Mouse (Mus musculus) cerebellum, adult 11-12 months (tissue): ENCODE measurements at regions not wholly inside any gene's neighbourhood (a gene's known extent, or its start where the extent isn't known, plus 50 kb on each side); places are given as distances from the start of the nearest gene placed in this dataset.
"Not testable (repeated sequence)": the region's sequence is repeated elsewhere in the genome, so short reads cannot be mapped to it uniquely, and the experiment has no call there.

Experiments used
- DNase-seq: peaks from one replicate; pipeline ENCODE4 v3.0.0; 2022

GRCm38 (mm10) chr1:137282457-137282856, 322.2 kb upstream of the Nr5a2 start:
- no peak for DNase-seq

- DNase-seq = no peak
Observed at GRCm38 (mm10) chr1:137280391-137281386, 320.4 kb upstream of the Nr5a2 start.

GRCm38 (mm10) chr1:137279981-137280380, 319.7 kb upstream of the Nr5a2 start:
- no peak for DNase-seq

GRCm38 (mm10) chr1:137270659-137271612, 310.7 kb upstream of the Nr5a2 start:
- DNase-seq = no peak

- no peak for DNase-seq
Observed at GRCm38 (mm10) chr1:137262806-137263370, 302.6 kb upstream of the Nr5a2 start.

- DNase-seq = no peak
Observed at GRCm38 (mm10) chr1:137262121-137262525, 301.9 kb upstream of the Nr5a2 start.

- DNase-seq = no peak
Observed at GRCm38 (mm10) chr1:137256294-137256693, 296.0 kb upstream of the Nr5a2 start.

GRCm38 (mm10) chr1:137255041-137255440, 294.8 kb upstream of the Nr5a2 start:
- DNase-seq = no peak

- DNase-seq = no peak
Observed at GRCm38 (mm10) chr1:137254634-137255033, 294.4 kb upstream of the Nr5a2 start.

- no peak for DNase-seq
Observed at GRCm38 (mm10) chr1:137227098-137227485, 266.8 kb upstream of the Nr5a2 start.

- DNase-seq = no peak
Observed at GRCm38 (mm10) chr1:137226479-137227097, 266.3 kb upstream of the Nr5a2 start.

GRCm38 (mm10) chr1:137225418-137225817, 265.2 kb upstream of the Nr5a2 start:
- DNase-seq = no peak

GRCm38 (mm10) chr1:137223052-137223451, 262.8 kb upstream of the Nr5a2 start:
- no peak for DNase-seq

GRCm38 (mm10) chr1:137221087-137222057, 261.1 kb upstream of the Nr5a2 start:
- no peak for DNase-seq

- DNase-seq = no peak
Observed at GRCm38 (mm10) chr1:137220226-137220625, 260.0 kb upstream of the Nr5a2 start.

- DNase-seq = no peak
Observed at GRCm38 (mm10) chr1:137218611-137219010, 258.4 kb upstream of the Nr5a2 start.

GRCm38 (mm10) chr1:137218096-137218495, 257.8 kb upstream of the Nr5a2 start:
- DNase-seq = no peak

- no peak for DNase-seq
Observed at GRCm38 (mm10) chr1:137217206-137217605, 257.0 kb upstream of the Nr5a2 start.

- not testable (repeated sequence) for DNase-seq
Observed at GRCm38 (mm10) chr1:137214328-137214727, 254.1 kb upstream of the Nr5a2 start.

GRCm38 (mm10) chr1:137213717-137214116, 253.5 kb upstream of the Nr5a2 start:
- DNase-seq = no peak

GRCm38 (mm10) chr1:137212856-137213255, 252.6 kb upstream of the Nr5a2 start:
- no peak for DNase-seq
